Mouse (Mus musculus) gastrocnemius, adult 2 months (tissue): ENCODE data around the gene Supt6. TPM values are rescaled to one million over a fixed set of nuclear protein-coding genes. Genes with fewer than 3 reads are reported as not detected.
A peak's percentile ranks its signal among the peaks of the same experiment; 100 is the strongest.

Experiments
- DNase-seq: peaks from one replicate; pipeline ENCODE4 v3.0.0; 2022
- H3K27ac ChIP-seq: fragments of 200-600 bp; 2 replicates; pipeline ENCODE4 v1.8.1; 2022; ENCODE audit warnings: mild to moderate bottlenecking
- H3K4me3 ChIP-seq: fragments of 200-600 bp; 2 replicates; pipeline ENCODE4 v1.8.1; 2022; ENCODE audit warnings: mild to moderate bottlenecking, moderate library complexity
- CTCF ChIP-seq: fragments of 200-600 bp; IDR thresholded peaks from 2 replicates; pipeline ENCODE4 v1.8.1; 2022; ENCODE audit warnings: antibody characterized with exemption, mild to moderate bottlenecking, moderate library complexity
- intact Hi-C: fragments of 180-260 bp; cut with DNase I; formaldehyde crosslinking; loops from one replicate; pipeline ENCODE4 v1.15.1; 2025
- total RNA-seq, 2 experiments: library from RNA; stranded (reverse); gene quantifications; 2 replicates each; pipeline ENCODE4 v1.2.3; 2021

Supt6 gene
- total RNA-seq, 2 experiments from 2014 or later = 30.3 to 33.7 TPM

DNA sequence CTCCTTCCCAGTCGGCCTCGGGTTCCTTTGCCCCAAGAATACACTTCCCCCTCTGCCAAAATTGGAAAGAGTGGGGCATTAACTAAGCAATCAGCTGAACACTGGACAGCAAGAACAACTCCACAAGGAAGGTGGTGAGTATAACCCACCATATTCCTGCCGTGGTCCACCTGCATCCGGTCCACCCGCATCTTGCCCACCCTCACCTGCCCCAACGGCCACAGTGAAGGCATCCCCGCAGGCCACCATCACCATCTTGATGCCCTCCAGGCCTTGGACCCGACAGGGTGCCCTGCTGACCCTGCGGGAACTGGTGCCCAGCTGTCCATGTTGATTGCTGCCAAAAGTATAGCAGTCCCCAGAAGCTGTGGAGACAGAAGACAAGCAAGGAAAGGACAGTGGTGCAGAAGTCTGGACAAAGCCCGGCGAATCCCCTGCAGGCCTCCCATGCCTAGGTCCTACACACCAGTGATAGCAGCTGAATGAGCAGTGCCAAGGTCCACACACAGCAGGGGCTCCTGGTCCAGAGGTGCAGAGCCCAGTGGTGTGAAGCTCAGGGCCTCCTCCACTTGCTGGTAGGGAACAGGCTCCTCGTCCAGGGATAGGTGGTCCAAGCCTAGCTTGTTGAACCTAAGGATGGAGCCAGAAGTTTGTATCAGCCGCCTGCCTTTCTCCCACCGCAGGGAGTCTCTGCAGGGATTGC lies 78.4 kb downstream of the Supt6 start:
- TF ChIP-seq CTCF = no peak
- intact Hi-C loops = no loop called here
- H3K4me3 ChIP-seq = no peak overlapping the region
- no peak for DNase-seq
- no peak overlapping the region for H3K27ac ChIP-seq

DNA sequence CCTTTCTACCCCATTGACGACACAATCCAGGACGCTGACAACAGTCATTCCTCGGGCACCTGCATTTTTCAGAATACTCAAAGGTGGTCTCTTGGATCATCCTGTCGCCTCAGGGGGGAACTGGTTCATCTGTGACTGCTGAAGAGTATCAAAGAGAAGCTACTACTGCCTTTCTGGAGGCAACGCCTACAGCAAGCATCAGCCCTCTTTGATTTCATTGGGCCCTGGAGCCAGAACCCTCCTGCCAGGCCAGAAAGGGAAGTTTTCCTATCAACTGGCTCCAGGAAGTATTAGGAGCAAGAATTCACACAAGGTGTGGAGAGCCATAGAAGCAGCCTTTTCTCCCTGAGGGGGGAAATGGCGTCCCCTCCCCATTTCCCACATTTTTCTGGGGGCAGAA lies 79.1 kb downstream of the Supt6 start:
- no peak for DNase-seq
- TF ChIP-seq CTCF = no peak
- Histone ChIP-seq H3K27ac (peak overlapping the region; percentile 85; the same call in 1 of the 2 replicates), H3K4me3 (no peak overlapping the region)
- intact Hi-C loops = no loop called here

DNA sequence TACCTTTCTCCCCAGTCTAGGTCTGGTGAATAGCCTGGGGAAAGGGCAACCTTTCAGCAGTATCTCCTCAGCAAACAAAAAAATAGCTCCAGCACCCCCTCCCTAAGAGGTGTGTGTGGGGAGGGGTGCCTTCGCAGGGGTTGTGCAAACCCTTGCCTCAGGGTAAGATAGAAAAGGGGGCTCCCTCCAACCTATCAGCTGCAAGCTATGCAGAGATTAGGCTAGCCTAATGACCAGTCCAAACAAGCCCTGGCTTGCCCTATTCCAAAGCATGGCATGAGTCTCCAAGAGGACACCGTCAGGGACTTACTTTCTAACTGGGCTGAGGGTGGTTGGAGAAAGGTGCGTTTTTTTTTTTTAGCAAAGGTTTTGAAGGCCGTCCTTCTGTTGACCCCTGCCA lies 79.6 kb downstream of the Supt6 start:
- Histone ChIP-seq H3K27ac (peak overlapping the region; percentile 85), H3K4me3 (peak overlapping the region; percentile 90)
- DNase-seq = no peak
- no peak for TF ChIP-seq CTCF
- intact Hi-C loops = no loop called here

DNA sequence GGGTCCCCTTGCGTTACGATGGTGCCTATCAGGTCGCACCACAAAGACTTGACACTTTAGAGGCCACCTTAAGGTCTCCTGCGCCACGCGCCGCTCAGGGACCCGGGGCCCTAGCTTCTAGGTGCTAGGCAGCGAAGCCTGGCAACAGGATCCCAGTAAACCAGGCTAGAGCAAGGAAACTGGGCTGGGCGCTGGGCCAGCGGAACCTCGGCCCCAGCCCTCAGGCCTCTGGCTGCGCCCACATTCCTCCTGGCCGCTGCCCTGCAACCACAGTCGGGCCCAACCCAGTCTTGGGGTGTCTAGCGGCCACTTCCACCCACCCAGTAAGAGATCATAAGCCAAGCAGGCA lies 80.1 kb downstream of the Supt6 start:
- DNase-seq = peak; percentile 70
- no peak for TF ChIP-seq CTCF
- intact Hi-C loops = no loop called here
- H3K4me3 ChIP-seq = peak overlapping the region; percentile 90
- H3K27ac ChIP-seq = peak overlapping the region; percentile 85

DNA sequence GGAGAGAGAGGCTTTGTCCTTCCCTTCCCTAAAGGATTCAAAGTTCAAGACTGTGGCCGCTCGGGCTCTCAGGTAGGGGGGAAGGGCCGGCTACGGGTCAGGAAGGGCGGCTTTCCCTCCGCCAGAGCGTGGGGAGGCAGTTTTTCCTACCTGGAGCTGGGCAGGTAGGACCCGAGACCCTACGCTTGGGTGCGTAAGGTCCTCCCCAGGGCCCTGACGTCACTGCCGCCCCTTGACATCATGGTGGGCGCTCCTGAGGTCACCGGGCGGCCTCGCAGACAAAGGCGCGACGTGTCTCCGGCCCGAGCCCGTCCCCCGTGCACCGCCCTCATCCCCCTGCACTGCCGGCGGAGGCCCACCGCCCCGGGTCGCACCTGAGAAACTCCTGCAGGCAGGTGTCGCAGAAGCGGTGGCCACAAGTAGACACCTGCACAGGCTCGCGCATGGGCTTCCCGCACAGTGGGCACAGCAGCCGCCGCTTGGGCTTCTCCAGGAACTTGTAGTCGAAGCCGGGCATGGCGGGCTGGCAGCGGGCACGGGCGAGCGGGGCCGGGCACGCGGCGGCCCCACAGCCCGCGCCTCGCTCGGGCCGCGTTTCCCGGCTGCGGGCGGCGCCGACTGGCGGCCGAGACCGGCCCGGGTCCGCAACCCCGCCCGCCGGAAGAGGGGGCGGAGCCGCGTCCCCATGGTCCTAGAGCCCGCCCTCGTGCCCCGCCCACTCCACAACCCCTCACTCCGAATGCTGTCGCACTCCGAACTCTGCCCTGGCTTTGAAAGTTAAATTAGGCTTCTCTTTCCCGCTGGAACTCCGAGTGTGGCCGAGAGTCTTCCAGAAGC lies 80.6 kb downstream of the Supt6 start, which contains the start of gene Traf4:
Gene Traf4 (minus strand): TSS at position 666 of the 837 bp plus-strand sequence.
- H3K27ac ChIP-seq = peak within 1 kb of the TSS; percentile 87
- peak; percentile 91 for DNase-seq
- H3K4me3 ChIP-seq = peak within 1 kb of the TSS; percentile 90
- TF ChIP-seq CTCF = peak; percentile 46
- intact Hi-C loops = no loop called here

DNA sequence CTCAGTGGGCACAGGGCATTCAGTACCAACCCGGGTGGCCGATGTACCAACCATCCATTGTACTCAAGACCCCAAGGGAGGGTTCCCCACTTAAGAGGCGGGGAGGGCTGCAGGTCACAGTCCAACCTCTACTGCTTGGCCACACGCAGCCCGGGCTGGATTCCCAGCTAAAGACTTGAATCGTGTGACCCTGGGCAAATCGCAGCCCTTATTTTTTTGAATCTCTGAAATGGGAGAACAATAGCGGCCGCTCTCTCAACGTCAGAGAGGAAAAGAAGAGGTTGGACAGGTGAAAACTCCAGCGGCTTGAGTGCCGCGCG lies 81.2 kb downstream of the Supt6 start:
- Histone ChIP-seq H3K4me3 (peak overlapping the region; percentile 90), H3K27ac (peak overlapping the region; percentile 87)
- no peak for DNase-seq
- TF ChIP-seq CTCF = no peak
- intact Hi-C loops = no loop called here

DNA sequence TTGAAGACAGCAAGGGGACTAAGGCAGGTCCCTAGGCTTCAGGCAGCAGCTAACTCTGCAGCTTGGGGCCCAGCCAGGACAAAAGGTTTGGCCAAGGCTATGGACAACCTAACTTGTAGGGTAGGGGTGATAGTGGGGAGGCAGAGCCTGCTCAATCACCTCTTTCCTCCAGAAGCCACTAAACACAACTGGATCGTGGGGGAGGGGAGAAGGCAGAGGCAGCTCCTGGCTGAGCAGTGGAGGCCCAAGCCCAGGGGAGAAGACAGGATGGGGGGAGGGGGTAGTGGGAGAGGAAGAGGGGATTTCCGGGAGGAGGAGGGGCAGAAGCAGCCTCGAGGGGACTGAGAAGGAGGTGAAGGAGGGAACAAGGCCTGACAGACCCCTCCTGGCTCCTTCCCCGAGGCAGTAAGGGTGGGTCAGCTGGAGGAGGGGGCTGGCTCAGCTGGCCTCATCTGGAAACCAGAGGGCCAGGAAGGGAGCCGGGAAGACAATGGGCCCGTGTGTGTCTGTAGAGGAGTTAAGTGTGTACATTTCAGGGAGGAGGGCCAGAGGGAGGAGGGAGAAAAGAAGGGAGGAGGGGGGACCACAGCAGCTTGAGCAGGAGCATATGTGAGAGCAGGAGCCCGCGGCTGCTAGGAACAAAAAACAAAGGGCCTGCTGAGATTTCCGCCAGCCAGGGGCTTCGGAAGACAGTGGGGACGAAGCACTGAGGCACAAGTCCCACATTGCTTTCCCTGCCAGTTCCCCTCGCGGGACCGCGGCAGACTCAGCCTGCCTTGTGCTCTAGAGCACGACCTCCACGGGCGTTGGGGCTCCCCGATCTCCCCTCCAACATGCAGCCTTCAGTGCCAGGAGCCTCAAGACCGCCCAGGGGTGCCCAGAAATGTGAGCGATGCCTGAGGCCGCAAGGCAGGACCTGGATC lies 81.8 kb downstream of the Supt6 start:
- Histone ChIP-seq H3K27ac (peak overlapping the region; percentile 87), H3K4me3 (peak overlapping the region; percentile 90)
- TF ChIP-seq CTCF = no peak
- peak; percentile 68 for DNase-seq
- intact Hi-C loops = no loop called here

DNA sequence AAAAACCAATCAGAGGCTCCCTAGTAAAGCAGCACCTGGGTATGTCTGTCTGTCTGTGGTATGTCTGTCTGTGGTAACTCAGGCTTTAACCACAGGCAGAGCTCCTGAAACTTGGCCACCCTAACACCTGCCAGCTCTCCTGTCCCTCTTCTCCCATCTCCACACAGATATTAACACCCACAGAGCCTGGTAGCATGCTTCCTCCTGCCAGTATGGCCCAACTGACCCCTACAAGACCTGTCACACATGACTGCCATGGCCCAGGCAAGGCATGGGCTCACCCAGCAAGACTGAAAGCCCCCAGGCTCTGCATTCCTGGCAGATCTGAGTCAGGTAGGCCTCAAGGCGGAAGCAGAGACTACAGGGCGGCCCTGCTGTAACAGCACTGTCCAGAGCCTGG lies 82.7 kb downstream of the Supt6 start:
- peak overlapping the region; percentile 87; the same call in 1 of the 2 replicates for H3K27ac ChIP-seq
- H3K4me3 ChIP-seq = no peak overlapping the region
- TF ChIP-seq CTCF = no peak
- DNase-seq = no peak
- intact Hi-C loops = no loop called here

DNA sequence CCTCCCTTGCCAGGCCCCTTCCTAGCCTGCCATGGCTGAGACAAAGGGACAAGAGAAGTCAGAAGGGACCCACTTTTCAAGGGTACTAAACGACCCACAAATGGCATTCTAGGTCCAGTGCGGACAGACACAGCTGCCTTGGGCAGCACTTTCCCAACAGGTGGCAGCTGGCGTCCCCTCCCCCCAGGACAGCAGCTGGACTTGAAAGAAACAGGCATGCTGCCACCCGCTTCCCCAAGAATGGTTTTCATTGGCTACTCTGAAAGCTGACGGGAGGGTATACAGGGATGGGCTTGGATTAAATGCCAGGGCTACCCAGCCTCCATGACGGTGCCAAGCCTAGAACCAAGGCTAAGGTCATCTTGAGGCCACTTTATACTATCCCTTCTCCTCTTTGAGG lies 83.3 kb downstream of the Supt6 start:
- intact Hi-C loops = no loop called here
- Histone ChIP-seq H3K27ac (peak overlapping the region; percentile 87; the same call in 1 of the 2 replicates), H3K4me3 (no peak overlapping the region)
- DNase-seq = peak; percentile 83
- no peak for TF ChIP-seq CTCF

DNA sequence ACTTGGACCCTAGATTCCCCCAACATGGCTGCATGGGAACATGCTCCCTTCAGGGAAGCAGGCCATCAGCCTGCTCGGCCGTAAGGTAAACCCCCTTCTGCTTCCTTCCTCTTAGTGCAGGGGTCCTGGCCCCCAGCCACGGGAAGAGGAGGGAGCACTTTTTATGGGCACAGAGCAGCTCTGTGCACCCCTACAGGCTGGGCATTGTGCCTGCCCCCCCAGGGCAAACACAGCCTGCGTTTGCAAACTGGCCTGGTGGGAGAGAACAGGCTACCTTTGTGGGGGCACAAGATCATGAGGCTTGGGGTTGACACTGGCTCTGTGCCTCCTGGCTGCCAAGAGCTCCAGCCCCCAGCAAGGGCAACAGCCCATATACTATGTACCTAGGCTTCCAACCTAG lies 83.8 kb downstream of the Supt6 start:
- intact Hi-C loops = no loop called here
- DNase-seq = no peak
- TF ChIP-seq CTCF = no peak
- peak overlapping the region; percentile 44; the same call in 1 of the 2 replicates for H3K27ac ChIP-seq
- no peak overlapping the region for H3K4me3 ChIP-seq

DNA sequence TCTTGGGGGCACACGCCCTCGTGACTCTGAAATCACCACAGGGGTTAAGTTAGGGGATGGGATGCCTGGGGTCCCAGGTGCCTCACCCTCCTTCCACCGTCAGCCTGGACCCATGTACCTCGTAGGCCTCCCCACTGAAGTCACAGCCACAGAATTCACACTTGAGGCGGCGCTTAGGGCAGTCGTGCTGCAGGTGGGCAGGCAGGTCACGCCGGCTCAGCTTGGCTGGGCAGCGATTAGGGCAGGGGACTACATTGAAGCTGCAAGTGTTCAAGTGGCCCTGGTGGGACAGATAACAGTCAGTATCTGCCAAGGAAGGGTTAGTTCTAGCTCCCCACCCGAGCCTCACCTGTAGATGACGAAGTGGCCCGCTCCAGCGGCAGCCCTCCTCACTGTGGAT lies 84.6 kb downstream of the Supt6 start:
- no peak overlapping the region for H3K27ac ChIP-seq
- H3K4me3 ChIP-seq = no peak overlapping the region
- no peak for TF ChIP-seq CTCF
- DNase-seq = no peak
- intact Hi-C loops = no loop called here

DNA sequence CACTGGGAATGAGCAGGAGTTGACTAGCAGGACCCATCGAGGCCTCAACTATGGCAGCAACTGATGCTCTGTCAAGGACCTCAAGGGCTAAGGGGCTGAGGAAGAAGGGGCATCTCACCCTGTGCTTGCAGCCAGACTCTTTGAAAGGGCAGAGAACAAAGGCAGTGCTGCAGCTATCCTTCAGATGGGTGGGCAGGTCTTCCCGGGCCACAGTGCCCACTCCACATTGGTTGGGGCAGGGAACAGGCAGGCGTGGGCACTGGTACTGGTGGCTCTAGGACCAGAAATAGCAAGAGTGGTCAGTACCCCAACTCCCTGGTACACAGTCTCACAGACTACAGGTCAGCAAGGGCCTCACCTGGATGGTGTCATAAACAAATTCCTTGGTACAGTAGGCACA lies 85.1 kb downstream of the Supt6 start:
- intact Hi-C loops = no loop called here
- no peak for DNase-seq
- H3K27ac ChIP-seq = no peak overlapping the region
- H3K4me3 ChIP-seq = no peak overlapping the region
- TF ChIP-seq CTCF = no peak
